Mouse (Mus musculus) layer of hippocampus, postnatal 14 days (tissue): ENCODE data around the gene Arhgap5. TPM values are rescaled to one million over a fixed set of nuclear protein-coding genes. Genes with fewer than 3 reads are reported as not detected.

Source experiments
- DNase-seq, 2 experiments: peaks; one replicate each; pipeline ENCODE4 v3.0.0; 2021 to 2022; ENCODE audit warnings: low spot score in 2 of 2, mixed read lengths in 1 of 2
- long read RNA-seq, 2 experiments: library from polyadenylated mRNA; stranded (forward); transcript quantifications; one replicate each; pipeline ENCODE4 v2.0.0; 2021
- total RNA-seq, 2 experiments: library from RNA; stranded (reverse); gene quantifications; 2 replicates each; pipeline ENCODE4 v1.2.3; 2021

Arhgap5 gene
- total RNA-seq, result 100 to 1,000 TPM; 113 TPM
- long read RNA-seq, experiment 1, full-length matches to known transcripts, result 3 of 17 reads
- long read RNA-seq, experiment 1, partial matches to known transcripts, result 0 of 17 reads
- long read RNA-seq, experiment 1, other reads (novel, unspliced or antisense), result 14 of 17 reads
- long read RNA-seq, experiment 2, full-length matches to known transcripts, result 5 of 30 reads
- long read RNA-seq, experiment 2, partial matches to known transcripts, result 5 of 30 reads
- long read RNA-seq, experiment 2, other reads (novel, unspliced or antisense), result 20 of 30 reads

- DNase-seq, result peak; percentile 88 to 95
Observed at GRCm38 (mm10) chr12:52503456-52504320, at the start of gene Arhgap5. TSS of gene Arhgap5 (plus strand) at chr12:52503972.

- no peak for DNase-seq
Observed at GRCm38 (mm10) chr12:52464593-52464992, 39.2 kb upstream of the Arhgap5 start.

- DNase-seq, result no peak
Observed at GRCm38 (mm10) chr12:52471621-52472020, 32.2 kb upstream of the Arhgap5 start.

GRCm38 (mm10) chr12:52473988-52474968 is 29.5 kb upstream of the Arhgap5 start:
- DNase-seq, result peak in 1 of 2 experiments; percentile 61

GRCm38 (mm10) chr12:52476036-52476435 is 27.7 kb upstream of the Arhgap5 start:
- no peak for DNase-seq

- no peak for DNase-seq
Observed at GRCm38 (mm10) chr12:52478611-52479010, 25.2 kb upstream of the Arhgap5 start.

GRCm38 (mm10) chr12:52479323-52479722 is 24.4 kb upstream of the Arhgap5 start:
- no peak for DNase-seq

- no peak for DNase-seq
Observed at GRCm38 (mm10) chr12:52480851-52481250, 22.9 kb upstream of the Arhgap5 start.

- DNase-seq, result no peak
Observed at GRCm38 (mm10) chr12:52481969-52482550, 21.7 kb upstream of the Arhgap5 start.

- no peak for DNase-seq
Observed at GRCm38 (mm10) chr12:52483219-52483618, 20.6 kb upstream of the Arhgap5 start.

- DNase-seq, result no peak
Observed at GRCm38 (mm10) chr12:52488266-52488975, 15.4 kb upstream of the Arhgap5 start.

GRCm38 (mm10) chr12:52493281-52493681 is 10.5 kb upstream of the Arhgap5 start:
- DNase-seq, result no peak

GRCm38 (mm10) chr12:52497209-52497608 is 6.6 kb upstream of the Arhgap5 start:
- DNase-seq, result no peak

- no peak for DNase-seq
Observed at GRCm38 (mm10) chr12:52500915-52501833, 2.6 kb upstream of the Arhgap5 start.

GRCm38 (mm10) chr12:52502161-52502560 is 1.6 kb upstream of the Arhgap5 start:
- no peak for DNase-seq

- no peak for DNase-seq
Observed at GRCm38 (mm10) chr12:52503131-52503455, 679 bp upstream of the Arhgap5 start.

GRCm38 (mm10) chr12:52504331-52505181 is 784 bp downstream of the Arhgap5 start:
- DNase-seq, result peak; percentile 37 to 43

- no peak for DNase-seq
Observed at GRCm38 (mm10) chr12:52524699-52525098, 20.9 kb downstream of the Arhgap5 start.
